8 mouse cellular contexts compared by ENCODE assay signal in genomic region chr1:171270573-171270900, GRCm38 (mm10). TPM values are rescaled to one million over a fixed set of nuclear protein-coding genes. Genes with fewer than 3 reads are reported as not detected.
DNase-seq lines count a peak whose midpoint lies in the region; ATAC-seq and TF ChIP-seq lines count a peak whose summit lies in the region.

No protein-coding gene starts in this region.

- peak overlapping the region; percentile 94 for H3K4me2 ChIP-seq in embryonic facial prominence, embryonic 15.5 days (replicated peaks)
- peak overlapping the region; percentile 89 for H3K4me2 ChIP-seq in lung, embryonic 15.5 days
- H3K4me2 ChIP-seq in stomach, embryonic 14.5 days (replicated peaks; ENCODE audit: low read depth, low read length): peak overlapping the region; percentile 85

- peaks cover 22% of the 10 kb centered on the region for H3K4me1 ChIP-seq in embryonic facial prominence, embryonic 15.5 days
- H3K4me1 ChIP-seq in kidney, adult 2 months (ENCODE audit: control insufficient read depth, insufficient read depth, low read length): peaks cover 13% of the 10 kb centered on the region; the same call in 1 of the 2 replicates
- H3K4me1 ChIP-seq in lung, embryonic 15.5 days: peaks cover 21% of the 10 kb centered on the region
- peaks cover 12% of the 10 kb centered on the region for H3K4me1 ChIP-seq in stomach, embryonic 14.5 days (ENCODE audit: control insufficient read depth, insufficient read depth, low read length)

- H3K36me3 ChIP-seq in embryonic facial prominence, embryonic 15.5 days: peaks cover 31% of the 10 kb centered on the region
- no peaks in the 10 kb centered on the region for H3K36me3 ChIP-seq in kidney, adult 2 months (ENCODE audit: control insufficient read depth, insufficient read depth, low read length)
- peaks cover 33% of the 10 kb centered on the region for H3K36me3 ChIP-seq in lung, embryonic 15.5 days
- peaks cover 24% of the 10 kb centered on the region for H3K36me3 ChIP-seq in stomach, embryonic 14.5 days (ENCODE audit: control insufficient read depth, insufficient read depth, low read length)

- H3K9me3 ChIP-seq in embryonic facial prominence, embryonic 15.5 days (replicated peaks): no peaks in the 10 kb centered on the region
- H3K9me3 ChIP-seq in lung, embryonic 15.5 days: no peaks in the 10 kb centered on the region
- no peaks in the 10 kb centered on the region for H3K9me3 ChIP-seq in stomach, embryonic 14.5 days (ENCODE audit: control insufficient read depth, low read depth, low read length)

- peak overlapping the region; percentile 65 for H3K9ac ChIP-seq in embryonic facial prominence, embryonic 15.5 days
- H3K9ac ChIP-seq in lung, embryonic 15.5 days: peak overlapping the region; percentile 70
- peak overlapping the region; percentile 66 for H3K9ac ChIP-seq in stomach, embryonic 14.5 days (replicated peaks; ENCODE audit: low read depth, low read length)

- under 1% methylated on average over 19 of the region's 19 CpGs for WGBS in embryonic facial prominence, embryonic 15.5 days
- 0% methylated on average over 19 of the region's 19 CpGs for WGBS in kidney, adult 2 months
- 1% methylated on average over 19 of the region's 19 CpGs for WGBS in lung, embryonic 15.5 days
- WGBS in stomach, embryonic 14.5 days: under 1% methylated on average over 19 of the region's 19 CpGs

- H3K27me3 ChIP-seq in embryonic facial prominence, embryonic 15.5 days: no peaks in the 10 kb centered on the region
- H3K27me3 ChIP-seq in kidney, adult 2 months (replicated peaks; ENCODE audit: control insufficient read depth, insufficient read depth, low read length): no peaks in the 10 kb centered on the region
- H3K27me3 ChIP-seq in lung, embryonic 15.5 days: no peaks in the 10 kb centered on the region
- H3K27me3 ChIP-seq in stomach, embryonic 14.5 days (ENCODE audit: control insufficient read depth, insufficient read depth, low read length): no peaks in the 10 kb centered on the region

- H3K4me3 ChIP-seq in layer of hippocampus, adult 2 months: peak overlapping the region; percentile 81
- peak overlapping the region; percentile 83 for H3K4me3 ChIP-seq in embryonic facial prominence, embryonic 15.5 days (replicated peaks)
- H3K4me3 ChIP-seq in kidney, adult 2 months (ENCODE audit: insufficient read depth, low read depth, low read length): peak overlapping the region; percentile 91
- peak overlapping the region; percentile 77 for H3K4me3 ChIP-seq in lung, embryonic 15.5 days
- H3K4me3 ChIP-seq in stomach, embryonic 14.5 days (ENCODE audit: low read depth, low read length): peak overlapping the region; percentile 70

- no peak for TF ChIP-seq POLR2A in kidney, adult 2 months (IDR thresholded peaks at IDR 0.05; ENCODE audit: low read depth, low read length)

- TF ChIP-seq CTCF in layer of hippocampus, adult 2 months (conservative IDR thresholded peaks at IDR 0.05): no peak
- no peak for TF ChIP-seq CTCF in kidney, adult 2 months (conservative IDR thresholded peaks at IDR 0.05; ENCODE audit: insufficient read depth, insufficient read length, low read depth, low read length)

- peak; percentile 73 for ATAC-seq in embryonic facial prominence, embryonic 15.5 days (ENCODE audit: insufficient number of reproducible peaks, low FRiP score, low TSS enrichment, low read depth)
- peak; percentile 84 for ATAC-seq in lung, embryonic 15.5 days (ENCODE audit: borderline replicate concordance, extremely low read depth, low FRiP score, low TSS enrichment)
- ATAC-seq in stomach, embryonic 14.5 days (ENCODE audit: insufficient number of reproducible peaks, insufficient read depth, low FRiP score, low read depth): peak; percentile 87

- peak overlapping the region; percentile 88 for H3K27ac ChIP-seq in layer of hippocampus, adult 2 months
- H3K27ac ChIP-seq in embryonic facial prominence, embryonic 15.5 days (replicated peaks): peak overlapping the region; percentile 79
- H3K27ac ChIP-seq in kidney, adult 2 months (ENCODE audit: insufficient read depth, low read depth, low read length): peak overlapping the region; percentile 89
- peak overlapping the region; percentile 78 for H3K27ac ChIP-seq in lung, embryonic 15.5 days
- peak overlapping the region; percentile 74; the same call in 1 of the 2 replicates for H3K27ac ChIP-seq in stomach, embryonic 14.5 days (ENCODE audit: low read length)

- DNase-seq in layer of hippocampus, adult 2 months (ENCODE audit: low spot score in 2 of 2): no peak
- no peak for DNase-seq in layer of hippocampus, adult 9-11 months
- DNase-seq in kidney, adult 2 months: peak; percentile 82
- no peak for DNase-seq in adrenal gland, postnatal 25 days
- no peak for DNase-seq in natural killer cell, adult 2 months (ENCODE audit: low spot score in 2 of 2)

RNA-seq across cellular contexts. Expression of gene B4galt3, which starts 0.4 kb away (rescaled TPM):
- total RNA-seq in layer of hippocampus, adult 2 months (2021): 10 to 100 TPM; 73.1 to 79.3 TPM
- polyA plus RNA-seq in embryonic facial prominence, embryonic 15.5 days (2015; fragmentation: Nextera tagmentation; extraction: Ambion mirVana): 75.5 and 86.7 TPM in 2 replicates
- 58.9 and 67.7 TPM in 2 replicates for polyA plus RNA-seq in kidney, adult 2 months (2012; rRNA removed)
- 81.2 and 87.2 TPM in 2 replicates for polyA plus RNA-seq in lung, embryonic 15.5 days (2015; fragmentation: Nextera tagmentation; extraction: Ambion mirVana)
- 81.1 and 87.0 TPM in 2 replicates for polyA plus RNA-seq in stomach, embryonic 14.5 days (2014; fragmentation: Nextera tagmentation; extraction: Ambion mirVana)
- 36.9 and 38.1 TPM in 2 replicates for total RNA-seq in adrenal gland, postnatal 25 days (2021)

RNA-seq across cellular contexts. Expression of gene Ppox, which starts 10.4 kb away (rescaled TPM):
- 10 to 100 TPM; 31.2 to 42.1 TPM for total RNA-seq in layer of hippocampus, adult 2 months (2021)
- 56.9 and 58.2 TPM in 2 replicates for polyA plus RNA-seq in embryonic facial prominence, embryonic 15.5 days (2015; fragmentation: Nextera tagmentation; extraction: Ambion mirVana)
- 51.5 and 63.2 TPM in 2 replicates for polyA plus RNA-seq in kidney, adult 2 months (2012; rRNA removed)
- 49.3 and 50.6 TPM in 2 replicates for polyA plus RNA-seq in lung, embryonic 15.5 days (2015; fragmentation: Nextera tagmentation; extraction: Ambion mirVana)
- 56.7 and 57.7 TPM in 2 replicates for polyA plus RNA-seq in stomach, embryonic 14.5 days (2014; fragmentation: Nextera tagmentation; extraction: Ambion mirVana)
- total RNA-seq in adrenal gland, postnatal 25 days (2021): 41.6 and 54.7 TPM in 2 replicates

RNA-seq across cellular contexts. Expression of gene Usp21, which starts 17.3 kb away (rescaled TPM):
- 10 to 100 TPM; 61.9 to 76.6 TPM for total RNA-seq in layer of hippocampus, adult 2 months (2021)
- polyA plus RNA-seq in embryonic facial prominence, embryonic 15.5 days (2015; fragmentation: Nextera tagmentation; extraction: Ambion mirVana): 85.1 and 91.1 TPM in 2 replicates
- 47.8 and 53.4 TPM in 2 replicates for polyA plus RNA-seq in kidney, adult 2 months (2012; rRNA removed)
- polyA plus RNA-seq in lung, embryonic 15.5 days (2015; fragmentation: Nextera tagmentation; extraction: Ambion mirVana): 84.4 and 89.7 TPM in 2 replicates
- polyA plus RNA-seq in stomach, embryonic 14.5 days (2014; fragmentation: Nextera tagmentation; extraction: Ambion mirVana): 68.8 and 70.6 TPM in 2 replicates
- 47.8 and 50.5 TPM in 2 replicates for total RNA-seq in adrenal gland, postnatal 25 days (2021)

RNA-seq across cellular contexts. Expression of gene Ndufs2, which starts 19.3 kb away (rescaled TPM):
- 100 to 1,000 TPM; 254 to 273 TPM for total RNA-seq in layer of hippocampus, adult 2 months (2021)
- 217 and 248 TPM in 2 replicates for polyA plus RNA-seq in embryonic facial prominence, embryonic 15.5 days (2015; fragmentation: Nextera tagmentation; extraction: Ambion mirVana)
- polyA plus RNA-seq in kidney, adult 2 months (2012; rRNA removed): 374 and 559 TPM in 2 replicates
- polyA plus RNA-seq in lung, embryonic 15.5 days (2015; fragmentation: Nextera tagmentation; extraction: Ambion mirVana): 241 and 266 TPM in 2 replicates
- polyA plus RNA-seq in stomach, embryonic 14.5 days (2014; fragmentation: Nextera tagmentation; extraction: Ambion mirVana): 219 and 234 TPM in 2 replicates
- total RNA-seq in adrenal gland, postnatal 25 days (2021): 565 and 662 TPM in 2 replicates

RNA-seq across cellular contexts. Expression of gene Adamts4, which starts 20.3 kb away (rescaled TPM):
- 10 to 100 TPM in 1 of 2 experiments, 1 to 10 TPM in 1; 9.6 to 10.9 TPM for total RNA-seq in layer of hippocampus, adult 2 months (2021)
- 26.0 and 26.6 TPM in 2 replicates for polyA plus RNA-seq in embryonic facial prominence, embryonic 15.5 days (2015; fragmentation: Nextera tagmentation; extraction: Ambion mirVana)
- 1.2 and 1.5 TPM in 2 replicates for polyA plus RNA-seq in kidney, adult 2 months (2012; rRNA removed)
- 7.4 and 9.6 TPM in 2 replicates for polyA plus RNA-seq in lung, embryonic 15.5 days (2015; fragmentation: Nextera tagmentation; extraction: Ambion mirVana)
- 5.3 and 6.3 TPM in 2 replicates for polyA plus RNA-seq in stomach, embryonic 14.5 days (2014; fragmentation: Nextera tagmentation; extraction: Ambion mirVana)
- 0.62 and 0.67 TPM in 2 replicates for total RNA-seq in adrenal gland, postnatal 25 days (2021)
